Mouse (Mus musculus) right cerebral cortex, postnatal 4 days (tissue): Measurements from ENCODE around the gene Prrx2.

ENCODE experiments used
- DNase-seq: peaks from one replicate; pipeline ENCODE4 v3.0.0-alpha.2; 2022

The Prrx2 gene

GRCm38 (mm10) chr2:30872669-30873068 is 37.9 kb downstream of the Prrx2 start:
- no peak for DNase-seq

- DNase-seq = no peak
Measured at GRCm38 (mm10) chr2:30874445-30874844, 39.7 kb downstream of the Prrx2 start.

DNA sequence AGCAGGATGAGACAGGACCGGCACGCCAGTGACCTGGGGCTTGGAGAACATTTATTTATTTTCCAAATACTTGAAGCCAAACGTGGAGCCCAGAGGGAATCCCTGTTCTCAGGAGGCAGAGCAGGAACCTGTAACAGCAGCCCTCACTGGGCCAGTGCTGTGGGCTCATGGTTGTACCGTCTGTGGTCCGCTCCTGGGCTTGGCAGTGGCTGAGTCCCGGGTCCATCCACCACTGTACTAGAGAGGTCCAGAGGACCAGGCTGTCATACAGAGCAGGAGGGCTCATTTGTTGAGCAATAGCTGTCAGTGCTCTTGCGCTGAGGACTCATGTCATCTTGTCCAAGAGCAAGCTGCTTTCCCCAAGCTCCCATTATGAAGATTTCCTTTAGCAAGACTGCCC is 40.3 kb downstream of the Prrx2 start:
- DNase-seq = no peak

DNA sequence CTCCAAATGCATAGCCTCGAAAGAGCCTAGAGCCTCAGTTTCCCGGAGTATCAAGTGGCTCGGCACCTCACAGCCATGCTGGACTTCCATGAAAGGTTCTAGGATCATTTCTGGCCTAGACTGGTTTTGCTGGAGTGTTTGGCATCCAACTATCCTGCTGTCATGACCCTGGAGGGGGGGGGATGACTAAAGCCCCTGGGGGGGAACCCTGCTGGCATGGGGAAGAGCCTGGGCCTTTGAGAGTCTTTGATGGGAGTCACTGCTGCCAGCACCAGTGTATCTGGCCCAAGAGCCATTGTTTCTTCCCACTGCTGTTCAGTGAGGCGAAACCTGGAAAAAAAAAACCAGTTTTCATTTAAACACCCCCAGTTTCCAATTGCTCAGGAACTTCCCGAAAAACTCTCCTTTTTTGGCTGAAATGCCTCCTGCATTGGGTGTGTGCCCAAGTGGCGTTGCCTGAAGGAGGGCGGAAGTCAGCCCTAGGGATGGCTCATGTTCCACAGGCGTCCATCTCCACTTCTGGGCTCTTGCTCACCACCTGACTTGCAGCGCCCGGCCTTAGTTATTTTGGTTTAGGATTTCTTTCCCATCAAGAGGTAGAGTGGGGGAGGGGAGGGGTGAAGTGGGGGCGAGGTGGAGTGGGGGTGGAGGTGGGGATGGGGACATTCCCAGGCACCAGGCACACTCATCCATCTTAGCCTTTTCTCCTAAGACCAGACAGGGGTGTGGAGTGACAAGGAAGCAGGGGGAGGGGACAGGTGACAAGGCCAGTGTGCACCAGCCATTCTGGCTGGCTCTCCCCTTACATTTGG is 41.1 kb downstream of the Prrx2 start:
- DNase-seq = no peak

DNA sequence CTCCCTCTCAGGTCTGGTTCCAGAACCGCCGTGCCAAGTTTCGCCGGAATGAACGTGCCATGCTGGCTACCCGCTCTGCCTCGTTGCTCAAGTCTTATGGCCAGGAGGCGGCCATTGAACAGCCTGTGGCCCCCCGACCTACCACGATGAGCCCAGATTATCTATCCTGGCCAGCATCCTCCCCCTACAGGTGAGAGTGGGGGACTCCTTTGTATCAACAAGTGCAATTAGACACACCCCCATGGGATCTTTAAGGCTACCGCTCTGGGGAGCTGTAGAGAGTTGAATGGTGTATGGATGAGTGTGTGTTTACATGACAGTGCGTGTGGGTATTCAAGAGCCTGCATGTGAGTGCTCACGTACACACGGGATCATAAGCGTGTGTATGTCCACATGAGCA is 44.7 kb downstream of the Prrx2 start:
- no peak for DNase-seq

- no peak for DNase-seq
Measured at GRCm38 (mm10) chr2:30881215-30881614, 46.4 kb downstream of the Prrx2 start.

DNA sequence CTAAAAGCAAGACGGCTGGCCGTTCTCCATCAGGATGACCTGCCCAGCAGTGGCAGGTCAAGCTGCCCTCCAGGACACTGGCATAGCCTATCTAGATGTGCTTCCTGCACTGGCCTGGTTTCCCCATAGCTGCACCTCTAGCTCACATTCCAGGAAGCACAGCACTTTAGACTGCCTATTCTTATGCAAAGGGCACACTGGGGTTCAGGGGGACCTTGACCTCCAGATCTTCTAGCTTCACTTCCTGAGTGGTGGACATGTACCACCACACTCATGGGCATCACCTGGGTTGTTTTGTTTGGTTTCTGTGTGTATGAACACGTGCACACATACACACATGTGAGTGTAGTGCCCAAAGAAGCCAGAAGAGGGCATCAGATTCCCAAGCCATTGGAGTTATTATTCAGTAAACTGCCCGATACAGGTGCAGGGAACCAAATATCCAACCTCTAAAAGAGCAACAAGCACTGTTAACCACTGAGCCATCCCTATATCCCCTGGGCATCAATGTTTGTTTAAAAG is 50.1 kb downstream of the Prrx2 start:
- no peak for DNase-seq

GRCm38 (mm10) chr2:30885453-30886163 is 50.8 kb downstream of the Prrx2 start:
- peak; percentile 33 for DNase-seq

DNA sequence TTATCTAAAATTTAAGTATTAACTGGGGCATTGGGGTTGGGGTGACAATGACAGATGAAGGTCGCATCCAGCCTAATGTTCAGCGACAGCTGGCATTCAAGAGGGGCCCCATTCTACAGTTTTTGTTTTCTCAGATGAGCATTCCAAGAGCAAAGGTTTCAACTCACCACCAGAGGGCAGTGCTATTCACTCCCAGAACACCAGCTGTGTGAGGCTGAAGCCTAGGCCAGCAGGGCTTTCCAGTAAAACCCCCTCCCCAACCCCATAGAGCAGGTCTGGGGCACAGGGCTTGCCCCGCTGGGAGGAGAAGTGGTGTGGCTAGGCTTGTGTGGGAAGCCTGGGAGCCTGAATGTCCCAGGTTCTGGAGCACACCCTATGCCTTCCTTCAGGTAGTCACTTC is 56.2 kb downstream of the Prrx2 start:
- peak; percentile 40 for DNase-seq

DNA sequence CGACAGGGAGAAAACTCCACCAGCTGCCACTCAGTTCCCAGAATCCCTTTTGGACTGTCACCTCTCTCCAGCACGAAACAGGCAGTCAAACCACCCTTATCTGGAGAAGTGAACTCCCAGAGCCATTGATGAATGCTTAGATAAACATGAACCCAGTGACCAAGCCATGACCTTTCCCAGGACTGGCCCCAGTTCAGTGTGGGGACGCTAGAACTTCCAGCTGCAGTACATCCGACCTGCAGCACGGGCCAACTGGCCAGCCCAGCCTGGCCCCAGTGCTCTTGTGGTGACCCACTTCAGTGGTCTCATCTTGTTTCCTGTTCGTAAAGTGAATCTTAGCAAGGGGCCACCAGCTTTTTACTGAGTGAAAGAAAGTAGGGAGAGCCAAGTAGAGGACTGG is 58.6 kb downstream of the Prrx2 start:
- DNase-seq = no peak

- no peak for DNase-seq
Measured at GRCm38 (mm10) chr2:30893946-30894345, 59.2 kb downstream of the Prrx2 start.

GRCm38 (mm10) chr2:30897291-30897690 is 62.5 kb downstream of the Prrx2 start:
- no peak for DNase-seq

DNA sequence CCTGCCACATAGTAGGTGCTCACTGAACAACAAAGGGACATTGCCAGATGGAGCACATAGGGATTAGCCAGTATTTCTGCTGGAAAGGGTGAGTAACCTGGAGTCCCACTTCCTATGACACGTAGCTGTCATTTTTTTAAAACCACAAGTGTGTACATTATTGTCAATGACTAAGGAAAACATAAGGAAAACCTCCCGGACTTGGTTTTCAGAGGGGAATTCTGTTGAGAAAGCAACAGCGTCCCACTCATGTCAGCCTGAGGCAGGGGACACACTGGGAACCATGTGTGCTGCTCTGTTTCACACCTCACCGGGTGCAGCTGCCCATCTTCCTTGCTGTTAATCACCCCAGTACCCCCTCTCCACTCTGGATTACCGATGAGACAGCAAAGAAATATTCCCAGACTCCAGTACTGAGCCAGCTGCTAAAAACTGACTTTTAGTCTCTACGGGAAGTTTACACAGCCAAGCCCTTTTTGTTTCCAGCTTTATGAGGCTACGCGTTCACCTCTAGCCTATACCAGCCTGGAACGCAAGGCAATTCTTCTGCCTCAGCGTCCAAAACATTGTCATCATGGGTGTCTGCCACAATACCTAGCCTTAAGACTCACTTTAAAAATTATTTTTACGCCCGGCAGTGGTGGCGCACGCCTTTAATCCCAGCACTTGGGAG is 64.8 kb downstream of the Prrx2 start:
- no peak for DNase-seq

- DNase-seq = no peak
Measured at GRCm38 (mm10) chr2:30901646-30902160, 66.9 kb downstream of the Prrx2 start.

- no peak for DNase-seq
Measured at GRCm38 (mm10) chr2:30902256-30902655, 67.5 kb downstream of the Prrx2 start.

DNA sequence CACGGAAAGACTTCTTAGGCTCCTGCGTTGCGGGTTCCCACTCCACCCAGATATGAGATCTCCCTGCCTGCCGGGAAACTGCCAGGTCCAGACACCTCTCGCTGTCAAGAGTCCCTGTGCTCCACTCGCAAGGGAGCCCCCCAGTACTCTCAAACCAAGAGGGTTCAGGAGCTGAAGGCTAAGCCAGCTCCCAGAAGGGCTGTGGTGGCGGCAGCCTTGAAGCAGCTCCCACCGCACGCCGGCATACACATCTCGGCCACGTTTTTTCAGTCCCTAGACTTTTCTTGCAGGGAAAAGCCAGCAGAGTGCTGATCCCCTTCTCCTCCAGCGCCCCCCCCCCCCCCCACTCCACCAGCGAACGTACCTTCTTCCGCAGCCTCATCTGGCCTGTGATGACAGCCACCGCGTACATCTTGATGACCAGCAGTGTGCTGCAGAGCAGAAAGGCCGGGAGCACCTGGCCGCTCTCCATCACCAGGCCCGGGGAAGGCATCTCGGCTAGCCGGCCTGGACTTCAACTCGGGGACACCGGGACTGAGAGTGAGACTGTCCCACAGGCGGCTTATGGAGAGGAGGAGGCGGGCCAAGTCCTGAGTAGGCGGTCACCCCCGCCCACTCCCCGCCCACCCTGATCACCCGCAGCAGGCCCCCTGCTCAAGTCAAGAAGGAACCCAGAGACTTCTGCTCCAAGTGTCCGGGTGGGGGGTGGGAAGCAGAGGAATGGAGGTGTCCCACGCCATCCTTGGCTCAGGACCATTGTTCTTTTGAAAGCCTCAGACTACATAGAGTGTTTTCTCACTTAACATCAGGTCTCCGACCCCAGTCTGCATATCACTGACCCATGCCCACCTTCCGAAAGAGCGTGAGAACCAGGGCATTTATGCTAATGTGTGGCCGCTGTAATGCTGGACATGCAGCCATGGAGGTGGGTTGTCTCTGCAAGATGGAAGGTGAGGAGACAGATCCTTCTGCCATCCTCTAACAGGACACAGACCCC is 68.3 kb downstream of the Prrx2 start:
- DNase-seq = peak; percentile 27

- no peak for DNase-seq
Measured at GRCm38 (mm10) chr2:30904231-30904630, 69.5 kb downstream of the Prrx2 start.

DNA sequence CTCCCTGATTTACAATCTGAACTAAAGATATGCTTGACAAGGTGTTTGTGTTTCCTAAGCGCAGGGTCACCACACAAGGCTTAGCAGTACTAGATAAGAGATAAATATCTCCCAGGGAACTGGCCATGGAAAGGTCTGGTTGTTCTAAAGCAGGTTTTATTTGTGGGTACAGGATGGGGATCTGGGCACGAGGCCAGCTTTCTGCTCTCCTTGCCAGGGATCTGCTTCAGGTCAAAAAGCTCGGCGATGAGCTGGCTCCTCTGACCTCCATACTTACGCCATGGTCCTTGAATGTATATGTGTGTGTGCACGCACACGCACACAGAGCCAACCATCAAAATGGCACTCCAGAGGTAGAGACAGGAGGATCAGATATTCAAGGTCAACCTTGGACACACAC is 70.2 kb downstream of the Prrx2 start:
- no peak for DNase-seq

DNA sequence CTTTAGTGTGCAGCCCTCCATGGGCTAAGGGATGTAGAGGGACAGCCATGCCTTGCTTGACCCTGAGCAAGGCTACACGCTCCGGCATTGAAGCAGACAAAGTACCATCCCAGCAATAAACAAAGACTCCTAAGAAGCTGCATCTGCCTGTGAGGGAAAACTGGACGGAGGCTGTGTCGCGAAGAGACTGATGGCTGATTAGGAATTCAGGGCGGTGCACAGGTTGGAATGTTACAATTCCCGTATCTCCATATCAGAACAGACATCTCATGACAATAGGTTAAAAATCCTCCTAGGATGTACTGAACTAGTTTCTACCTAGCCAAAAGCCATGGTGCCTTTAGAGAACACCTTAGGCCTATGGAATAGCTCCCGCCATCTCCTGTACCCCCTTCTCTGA is 71.1 kb downstream of the Prrx2 start:
- no peak for DNase-seq

GRCm38 (mm10) chr2:30906641-30907040 is 71.9 kb downstream of the Prrx2 start:
- DNase-seq = no peak

GRCm38 (mm10) chr2:30912291-30912773 is 77.6 kb downstream of the Prrx2 start:
- no peak for DNase-seq

DNA sequence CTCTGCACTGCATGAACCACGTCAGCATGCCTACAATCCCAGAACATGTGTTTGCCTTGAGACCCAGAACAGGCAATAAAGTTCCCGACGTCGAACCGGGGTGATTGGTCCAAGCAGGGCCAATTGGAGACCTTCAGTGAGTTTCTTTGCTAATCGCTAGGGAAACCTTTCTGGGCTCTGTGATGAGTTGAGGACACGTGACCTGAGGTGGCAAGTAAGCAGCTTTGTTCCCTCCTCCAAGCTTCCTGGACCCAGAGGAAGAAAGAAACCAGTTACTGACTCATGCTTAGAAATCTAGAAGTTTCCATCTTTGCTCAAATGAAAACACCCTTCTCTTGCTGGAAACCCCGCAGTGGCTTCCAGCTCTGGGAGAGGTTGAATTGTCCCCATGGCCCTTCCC is 78.2 kb downstream of the Prrx2 start:
- no peak for DNase-seq
